Mouse (Mus musculus) thymus, postnatal 10 days (tissue): ENCODE data around the gene Ndufb10.

Experiments
- DNase-seq, 2 experiments: peaks; one replicate each; pipeline ENCODE4 v3.0.0; 2021; ENCODE audit warnings: low spot score in 2 of 2

Ndufb10 gene

GRCm38 (mm10) chr17:24724184-24724583 lies at the start of gene Ndufb10:
Ndufb10 (minus strand) TSS chr17:24724478.
- peak; percentile 89 to 98 for DNase-seq

GRCm38 (mm10) chr17:24773241-24773640 lies 49.0 kb upstream of the Ndufb10 start:
- no peak for DNase-seq

GRCm38 (mm10) chr17:24769146-24769545 lies 44.9 kb upstream of the Ndufb10 start:
- DNase-seq = no peak

- no peak for DNase-seq
Measured at GRCm38 (mm10) chr17:24766266-24766875, 42.1 kb upstream of the Ndufb10 start.

GRCm38 (mm10) chr17:24765016-24765905 lies 41.0 kb upstream of the Ndufb10 start:
- no peak for DNase-seq

- DNase-seq = no peak
Measured at GRCm38 (mm10) chr17:24761121-24761520, 36.8 kb upstream of the Ndufb10 start.

GRCm38 (mm10) chr17:24757394-24757793 lies 33.1 kb upstream of the Ndufb10 start:
- no peak for DNase-seq

GRCm38 (mm10) chr17:24752415-24753394 lies 28.4 kb upstream of the Ndufb10 start, which contains the start of gene Hs3st6:
Hs3st6 (plus strand) TSS chr17:24752988.
- DNase-seq = no peak

GRCm38 (mm10) chr17:24751528-24751927 lies 27.2 kb upstream of the Ndufb10 start:
- no peak for DNase-seq

- no peak for DNase-seq
Measured at GRCm38 (mm10) chr17:24746986-24747385, 22.7 kb upstream of the Ndufb10 start.

GRCm38 (mm10) chr17:24745526-24746497 lies 21.5 kb upstream of the Ndufb10 start:
- DNase-seq = peak; percentile 58 to 82

- no peak for DNase-seq
Measured at GRCm38 (mm10) chr17:24744381-24744780, 20.1 kb upstream of the Ndufb10 start.

- no peak for DNase-seq
Measured at GRCm38 (mm10) chr17:24743896-24744295, 19.6 kb upstream of the Ndufb10 start.

GRCm38 (mm10) chr17:24742307-24742706 lies 18.0 kb upstream of the Ndufb10 start:
- DNase-seq = no peak

GRCm38 (mm10) chr17:24739926-24740325 lies 15.6 kb upstream of the Ndufb10 start:
- no peak for DNase-seq

GRCm38 (mm10) chr17:24738238-24738637 lies 14.0 kb upstream of the Ndufb10 start:
- no peak for DNase-seq

GRCm38 (mm10) chr17:24737135-24737810 lies 13.0 kb upstream of the Ndufb10 start:
- no peak for DNase-seq

- peak; percentile 93 to 97 for DNase-seq
Measured at GRCm38 (mm10) chr17:24736330-24737051, 12.2 kb upstream of the Ndufb10 start, which contains the start of gene Msrb1. Msrb1 (plus strand) TSS chr17:24736642.

- no peak for DNase-seq
Measured at GRCm38 (mm10) chr17:24735446-24735845, 11.2 kb upstream of the Ndufb10 start.
